Comparison of ENCODE assay signal across 8 mouse cellular contexts in the genomic region with DNA sequence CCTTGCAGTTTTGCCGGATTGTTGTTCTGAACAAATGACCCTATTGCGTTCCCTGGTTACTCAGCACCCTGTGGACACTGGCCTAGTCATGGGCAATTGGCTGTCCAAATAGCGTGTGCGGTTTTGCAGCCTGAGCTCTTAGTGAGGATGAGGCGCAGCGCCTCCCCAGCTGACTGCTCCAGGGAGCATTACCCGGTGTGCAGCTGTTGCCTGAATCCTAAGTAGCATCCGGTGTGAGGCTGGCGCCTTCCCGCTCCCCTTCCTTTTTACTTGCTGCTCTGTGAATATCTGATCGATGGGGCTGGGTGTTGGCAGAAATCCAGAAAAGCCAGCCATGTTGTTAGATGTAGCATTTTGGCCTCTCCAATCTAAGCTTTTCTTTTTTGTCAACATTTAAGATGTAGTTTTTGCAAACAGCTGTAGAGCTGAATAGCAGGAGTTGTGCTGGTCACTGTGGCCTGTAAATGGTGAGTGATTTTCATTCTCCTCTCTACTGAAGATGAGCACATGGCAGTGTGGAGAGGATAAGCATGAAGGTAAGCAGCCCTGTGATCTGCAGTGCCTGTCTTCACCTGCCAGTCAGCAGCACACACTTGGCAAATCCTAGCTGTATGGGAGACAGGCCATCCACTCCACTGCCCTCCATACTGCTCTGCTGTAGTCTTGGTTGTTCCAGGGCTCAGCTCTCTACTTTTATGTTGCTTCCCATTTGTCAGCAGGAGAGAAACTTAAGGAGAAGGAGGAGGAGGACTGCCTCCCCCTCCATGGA.
DNase-seq lines count a peak whose midpoint lies in the region; ATAC-seq lines count a peak whose summit lies in the region.

No protein-coding gene starts in this region.

- no peak overlapping the region for H3K4me2 ChIP-seq in forebrain, embryonic 16.5 days (ENCODE audit: low read length)
- no peak overlapping the region for H3K4me2 ChIP-seq in kidney, embryonic 16.5 days (replicated peaks; ENCODE audit: low read depth, low read length)
- 0 out of 2 replicates have a peak overlapping the region, but pooled peaks have one; percentile 17 for H3K4me2 ChIP-seq in neural tube, embryonic 12.5 days (replicated peaks)

- no peaks in the 10 kb centered on the region for H3K27me3 ChIP-seq in forebrain, embryonic 16.5 days (replicated peaks; ENCODE audit: control insufficient read depth, insufficient read depth, low read length)
- no peaks in the 10 kb centered on the region for H3K27me3 ChIP-seq in kidney, embryonic 16.5 days (ENCODE audit: insufficient read depth, low read length)
- H3K27me3 ChIP-seq in neural tube, embryonic 12.5 days (replicated peaks): no peaks in the 10 kb centered on the region

- H3K9ac ChIP-seq in forebrain, embryonic 16.5 days (replicated peaks; ENCODE audit: low read depth, low read length): no peak overlapping the region
- no peak overlapping the region for H3K9ac ChIP-seq in kidney, embryonic 16.5 days (replicated peaks; ENCODE audit: low read length)
- H3K9ac ChIP-seq in neural tube, embryonic 12.5 days: no peak overlapping the region

- peaks cover 8% of the 10 kb centered on the region for H3K4me1 ChIP-seq in forebrain, embryonic 16.5 days (replicated peaks; ENCODE audit: control insufficient read depth, insufficient read depth, low read length)
- H3K4me1 ChIP-seq in kidney, embryonic 16.5 days (ENCODE audit: insufficient read depth, low read length): peaks cover 25% of the 10 kb centered on the region
- peaks cover 21% of the 10 kb centered on the region; the same call in 1 of the 2 replicates for H3K4me1 ChIP-seq in neural tube, embryonic 12.5 days

- H3K36me3 ChIP-seq in forebrain, embryonic 16.5 days (ENCODE audit: control insufficient read depth, insufficient read depth): no peaks in the 10 kb centered on the region
- H3K36me3 ChIP-seq in kidney, embryonic 16.5 days (ENCODE audit: insufficient read depth, low read length): no peaks in the 10 kb centered on the region
- H3K36me3 ChIP-seq in neural tube, embryonic 12.5 days: no peaks in the 10 kb centered on the region

- 0 out of 2 replicates have a peak overlapping the region, but pooled peaks have one; percentile 10 for H3K27ac ChIP-seq in forebrain, embryonic 16.5 days (ENCODE audit: low read length)
- H3K27ac ChIP-seq in kidney, embryonic 16.5 days (ENCODE audit: low read length): peak overlapping the region; percentile 55
- no peak overlapping the region for H3K27ac ChIP-seq in neural tube, embryonic 12.5 days

- 41% methylated on average over 11 of the region's 11 CpGs for WGBS in forebrain, embryonic 16.5 days
- WGBS in kidney, embryonic 16.5 days: 28% methylated on average over 11 of the region's 11 CpGs
- 23% methylated on average over 11 of the region's 11 CpGs for WGBS in neural tube, embryonic 12.5 days

- peak; percentile 82 for ATAC-seq in forebrain, embryonic 16.5 days
- ATAC-seq in kidney, embryonic 16.5 days (ENCODE audit: low FRiP score, low TSS enrichment): peak; percentile 94
- peak; percentile 89 for ATAC-seq in neural tube, embryonic 12.5 days (ENCODE audit: low FRiP score, low read depth)

- DNase-seq in layer of hippocampus, adult 9-11 months: peak; percentile 49
- no peak for DNase-seq in layer of hippocampus, postnatal 14 days (ENCODE audit: low spot score in 2 of 2)
- peak; percentile 72 for DNase-seq in brain, adult 2 months (ENCODE audit: low read depth, low spot score)
- DNase-seq in c-Kit-positive CD71-positive TER-119-positive erythroid progenitor cells, embryonic 14.5 days (ENCODE audit: low spot score): no peak
- DNase-seq in cerebellum, adult 9-11 months: no peak

- H3K9me3 ChIP-seq in forebrain, embryonic 16.5 days (ENCODE audit: control insufficient read depth, low read length): no peaks in the 10 kb centered on the region
- no peaks in the 10 kb centered on the region for H3K9me3 ChIP-seq in kidney, embryonic 16.5 days (ENCODE audit: low read length)
- no peaks in the 10 kb centered on the region for H3K9me3 ChIP-seq in neural tube, embryonic 12.5 days

- H3K4me3 ChIP-seq in forebrain, embryonic 16.5 days (replicated peaks; ENCODE audit: low read length): no peak overlapping the region
- no peak overlapping the region for H3K4me3 ChIP-seq in kidney, embryonic 16.5 days (ENCODE audit: low read length)
- H3K4me3 ChIP-seq in neural tube, embryonic 12.5 days: no peak overlapping the region

Comparison
In these comparisons a context has a peak if more than half of its experiments do, and no peak if none do; other contexts are left out.
1. DNase-seq: peak in layer of hippocampus, adult 9-11 months (single experiment) and brain, adult 2 months (single experiment); none in layer of hippocampus, postnatal 14 days (0 of 2), c-Kit-positive CD71-positive TER-119-positive erythroid progenitor cells, embryonic 14.5 days (single experiment) and cerebellum, adult 9-11 months (single experiment).
2. Peak in every context shown above with its lines, with median percentiles within 50 percentile points of each other: ATAC-seq.